Mouse (Mus musculus) kidney, embryonic 15.5 days (tissue): ENCODE data around the gene Akr1b3. TPM values are rescaled to one million over a fixed set of nuclear protein-coding genes. Genes with fewer than 3 reads are reported as not detected.

ENCODE experiments used
- ATAC-seq: fragments of 200-750 bp; cut with Nextera tagmentation; replicated peaks from 2 replicates; pipeline ENCODE4 v1.8.0; 2017; ENCODE audit warnings: moderate TSS enrichment; ENCODE audit not compliant: low FRiP score
- H3K27ac ChIP-seq: fragments of 300-500 bp; sonication (generic); 2 replicates; pipeline ENCODE4 v1.5.1; 2015; ENCODE audit warnings: mild to moderate bottlenecking, inconsistent platforms
- H3K27me3 ChIP-seq: fragments of 300-500 bp; sonication (generic); 2 replicates; pipeline ENCODE4 v1.6.1; 2015; ENCODE audit warnings: inconsistent platforms
- H3K36me3 ChIP-seq: fragments of 300-500 bp; sonication (generic); 2 replicates; pipeline ENCODE4 v1.6.1; 2015; ENCODE audit warnings: inconsistent platforms
- H3K4me1 ChIP-seq: fragments of 300-500 bp; sonication (generic); 2 replicates; pipeline ENCODE4 v1.6.1; 2015; ENCODE audit warnings: inconsistent platforms
- H3K4me2 ChIP-seq: fragments of 300-500 bp; sonication (generic); 2 replicates; pipeline ENCODE4 v1.6.1; 2015; ENCODE audit warnings: moderate library complexity, mild to moderate bottlenecking, inconsistent platforms
- H3K4me3 ChIP-seq: fragments of 300-500 bp; sonication (generic); replicated peaks from 2 replicates; pipeline ENCODE4 v1.5.1; 2015; ENCODE audit warnings: mild to moderate bottlenecking, inconsistent platforms
- H3K9ac ChIP-seq: fragments of 300-500 bp; sonication (generic); 2 replicates; pipeline ENCODE4 v1.6.1; 2015; ENCODE audit warnings: mild to moderate bottlenecking, inconsistent platforms
- H3K9me3 ChIP-seq: fragments of 300-500 bp; sonication (generic); replicated peaks from 2 replicates; pipeline ENCODE4 v1.6.1; 2016; ENCODE audit warnings: inconsistent platforms
- WGBS: fragments of 180-500 bp; shearing (Covaris S2); methylation state at CpG from one replicate; pipeline ENCODE4 v1.1.7; 2015; ENCODE audit warnings: mixed read lengths; 5-methylcytosine and 5-hydroxymethylcytosine counted together
- polyA plus RNA-seq: library from polyadenylated mRNA; unstranded; fragments of >200 nt; fragmentation: Nextera tagmentation; extraction: Ambion mirVana; gene quantifications from 2 replicates; pipeline ENCODE4 v1.2.1, GENCODE M21; 2015

Gene Akr1b3
- polyA plus RNA-seq, 1 experiment from 2014 or later = 184 TPM

DNA sequence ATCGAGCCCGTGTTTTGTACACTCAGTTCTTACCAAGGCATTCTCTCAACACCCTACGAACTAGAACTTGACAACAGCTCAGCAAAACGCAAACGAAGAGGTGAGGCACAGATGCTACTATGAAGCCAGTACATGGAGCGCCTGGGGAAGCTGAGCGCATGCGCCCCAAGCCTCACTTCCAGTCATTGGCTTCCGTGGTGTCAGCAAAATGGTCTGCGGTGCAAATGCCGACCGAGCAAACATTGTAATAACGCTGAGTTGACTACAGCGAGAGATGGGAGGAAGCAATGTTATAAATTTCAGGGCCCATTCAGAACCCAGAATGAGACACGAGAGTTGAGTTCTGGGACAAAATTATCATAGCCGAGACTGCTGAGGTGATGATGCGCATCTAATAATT, 27.2 kb downstream of the Akr1b3 start:
- Histone ChIP-seq H3K4me1 (no peaks in the 10 kb centered on the region), H3K27me3 (no peaks in the 10 kb centered on the region), H3K9ac (no peak overlapping the region), H3K27ac (no peak overlapping the region), H3K36me3 (no peaks in the 10 kb centered on the region), H3K4me2 (no peak overlapping the region), H3K4me3 (no peak overlapping the region), H3K9me3 (no peaks in the 10 kb centered on the region)
- ATAC-seq = no peak
- 86% methylated on average over 17 of the region's 17 CpGs for WGBS

DNA sequence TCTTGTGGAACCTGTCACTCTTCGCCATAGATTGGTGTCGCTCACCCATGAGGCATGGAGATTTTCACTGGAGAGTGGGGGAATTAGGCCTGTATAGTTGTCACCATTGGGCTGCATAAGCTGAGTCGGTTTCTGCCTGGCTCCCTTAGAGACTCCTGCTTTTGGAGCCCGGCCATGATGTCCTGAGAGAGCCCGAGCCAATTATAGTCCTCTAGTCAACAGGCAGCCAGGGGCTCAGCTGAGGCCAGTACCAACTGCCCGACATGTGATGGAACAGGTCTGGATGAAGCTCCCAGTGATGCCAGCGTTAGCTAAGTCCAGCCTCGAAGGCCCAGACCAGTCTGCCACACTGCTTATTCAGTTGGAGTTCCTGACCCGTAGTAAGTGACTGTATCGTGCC, 29.2 kb downstream of the Akr1b3 start:
- Histone ChIP-seq H3K4me2 (no peak overlapping the region), H3K9me3 (no peaks in the 10 kb centered on the region), H3K4me3 (no peak overlapping the region), H3K36me3 (no peaks in the 10 kb centered on the region), H3K4me1 (no peaks in the 10 kb centered on the region), H3K27ac (no peak overlapping the region), H3K27me3 (no peaks in the 10 kb centered on the region), H3K9ac (no peak overlapping the region)
- 88% methylated on average over 10 of the region's 10 CpGs for WGBS
- ATAC-seq = no peak

DNA sequence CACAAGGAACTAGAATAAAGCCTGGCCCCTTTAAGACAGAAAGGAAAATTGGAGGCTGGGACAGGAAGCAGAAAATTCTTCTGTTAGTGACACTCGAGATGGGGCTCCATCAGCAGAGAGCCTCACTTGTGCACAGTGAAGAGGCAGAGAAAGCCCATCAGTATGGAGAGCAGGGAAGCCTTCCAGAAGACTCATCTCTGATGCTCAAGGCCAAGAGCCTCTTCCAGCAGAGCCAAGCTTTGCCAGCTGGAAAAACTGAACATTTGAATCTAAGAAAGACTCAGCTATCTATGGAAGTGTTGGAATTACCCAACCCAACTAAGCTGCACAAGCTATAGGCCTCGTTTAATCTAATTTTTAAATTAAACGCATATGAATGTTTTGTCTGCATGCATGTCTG, 30.4 kb downstream of the Akr1b3 start:
- H3K9ac ChIP-seq = no peak overlapping the region
- H3K36me3 ChIP-seq = no peaks in the 10 kb centered on the region
- H3K4me1 ChIP-seq = no peaks in the 10 kb centered on the region
- 78% methylated on average over 3 of the region's 3 CpGs for WGBS
- no peaks in the 10 kb centered on the region for H3K9me3 ChIP-seq
- H3K27ac ChIP-seq = no peak overlapping the region
- no peak overlapping the region for H3K4me2 ChIP-seq
- no peak for ATAC-seq
- no peak overlapping the region for H3K4me3 ChIP-seq
- no peaks in the 10 kb centered on the region for H3K27me3 ChIP-seq

DNA sequence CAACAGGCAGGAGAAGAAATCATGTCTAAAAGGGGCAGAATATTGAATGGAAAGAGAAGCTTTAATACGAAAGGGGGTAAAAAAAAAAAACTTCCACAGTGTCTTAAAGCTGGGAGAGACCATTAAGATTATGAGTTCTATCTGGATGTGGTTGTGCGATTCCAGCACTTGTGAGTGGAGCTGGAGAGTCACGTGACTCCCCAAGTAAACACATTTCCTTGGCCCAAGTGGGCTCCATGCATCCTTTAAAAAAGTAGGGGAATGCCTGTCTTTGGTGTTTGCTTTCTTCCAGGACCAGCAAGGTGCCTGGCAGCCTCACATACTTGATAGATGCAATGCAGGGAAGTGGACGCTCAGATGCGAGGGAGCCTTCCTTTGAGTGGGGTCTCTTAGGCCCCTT, 38.9 kb downstream of the Akr1b3 start:
- 83% methylated on average over 5 of the region's 5 CpGs for WGBS
- no peak for ATAC-seq
- H3K4me1 ChIP-seq = no peaks in the 10 kb centered on the region
- H3K36me3 ChIP-seq = no peaks in the 10 kb centered on the region
- H3K9ac ChIP-seq = no peak overlapping the region
- no peak overlapping the region for H3K4me3 ChIP-seq
- no peak overlapping the region for H3K4me2 ChIP-seq
- 0 out of 2 replicates have a peak, but pooled peaks cover 7% of the 10 kb centered on the region for H3K27me3 ChIP-seq
- H3K9me3 ChIP-seq = no peaks in the 10 kb centered on the region
- no peak overlapping the region for H3K27ac ChIP-seq

DNA sequence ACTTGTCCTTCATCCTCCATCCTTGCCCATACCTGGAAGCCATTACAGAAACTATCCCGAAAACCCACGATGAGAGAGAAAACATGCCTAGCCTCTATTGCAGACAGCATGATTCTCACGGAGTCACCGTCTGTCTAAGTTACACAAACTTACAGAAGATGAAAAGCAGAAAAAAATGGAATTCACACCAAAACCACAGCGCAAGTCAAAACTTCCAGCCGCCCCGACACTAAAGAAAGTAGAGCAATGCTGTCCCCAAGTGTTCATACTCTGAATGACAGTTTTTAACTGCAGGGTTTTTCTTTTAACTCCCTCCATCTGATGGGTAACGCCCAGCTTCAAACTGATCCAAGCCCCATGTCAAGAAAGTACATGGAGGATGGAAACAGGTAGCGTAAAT, 39.6 kb downstream of the Akr1b3 start:
- H3K4me2 ChIP-seq = peak overlapping the region; percentile 27; the same call in 1 of the 2 replicates

DNA sequence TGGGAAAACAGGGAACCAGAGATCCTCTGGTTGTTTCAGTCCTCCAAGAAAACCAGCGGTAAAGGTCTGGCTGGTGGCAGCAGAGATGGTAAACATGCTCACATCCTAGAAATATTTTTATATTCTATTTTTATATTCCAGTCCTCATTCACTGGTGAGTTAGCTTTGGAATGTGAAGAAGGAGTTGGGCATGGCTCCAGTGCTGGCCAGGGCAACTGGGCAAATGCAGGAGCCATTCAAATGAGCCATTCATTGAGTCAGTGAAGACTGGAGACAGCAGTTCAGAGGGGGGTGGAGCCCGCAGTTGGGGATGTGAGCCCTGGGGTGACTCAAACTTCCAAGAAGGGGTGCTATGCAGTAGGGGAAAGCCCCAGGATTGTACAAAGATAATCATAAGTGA, 42.9 kb downstream of the Akr1b3 start:
- H3K9me3 ChIP-seq = no peaks in the 10 kb centered on the region
- H3K4me1 ChIP-seq = no peaks in the 10 kb centered on the region
- H3K36me3 ChIP-seq = no peaks in the 10 kb centered on the region
- no peak overlapping the region for H3K27ac ChIP-seq
- no peak overlapping the region for H3K4me3 ChIP-seq
- 0 out of 2 replicates have a peak, but pooled peaks cover 7% of the 10 kb centered on the region for H3K27me3 ChIP-seq
- no peak overlapping the region for H3K9ac ChIP-seq
- no peak for ATAC-seq
- 86% methylated on average over 2 of the region's 2 CpGs for WGBS
- no peak overlapping the region for H3K4me2 ChIP-seq

More for the DNA sequence above, 39.6 kb downstream of the Akr1b3 start:
- H3K36me3 ChIP-seq = no peaks in the 10 kb centered on the region
- H3K27ac ChIP-seq = no peak overlapping the region
- H3K9me3 ChIP-seq = no peaks in the 10 kb centered on the region
- no peak overlapping the region for H3K4me3 ChIP-seq
- H3K27me3 ChIP-seq = 0 out of 2 replicates have a peak, but pooled peaks cover 7% of the 10 kb centered on the region
- H3K9ac ChIP-seq = no peak overlapping the region
- 21% methylated on average over 9 of the region's 9 CpGs for WGBS
- ATAC-seq = no peak
- H3K4me1 ChIP-seq = no peaks in the 10 kb centered on the region

DNA sequence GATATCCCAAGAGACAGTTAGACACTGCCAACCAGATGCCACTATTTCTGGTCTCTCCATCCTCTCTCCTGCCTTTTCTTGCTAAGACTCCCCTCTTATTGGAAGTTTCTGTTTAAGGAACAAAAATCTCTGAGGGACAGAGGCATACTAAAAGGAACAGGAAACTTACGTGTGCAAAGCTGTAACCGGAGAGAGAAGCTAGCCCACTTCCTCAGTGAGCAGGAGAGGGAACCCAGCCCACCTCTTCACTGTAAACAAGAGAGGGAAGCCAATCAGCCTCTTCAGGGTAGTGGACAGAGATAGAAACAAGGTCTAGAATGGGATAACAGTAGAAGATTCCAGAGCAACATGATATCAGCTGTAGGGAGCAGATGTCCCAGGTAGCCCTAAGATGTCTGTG, 44.2 kb downstream of the Akr1b3 start:
- H3K27ac ChIP-seq = no peak overlapping the region
- H3K36me3 ChIP-seq = no peaks in the 10 kb centered on the region
- ATAC-seq = no peak
- H3K4me2 ChIP-seq = no peak overlapping the region
- no peaks in the 10 kb centered on the region for H3K4me1 ChIP-seq
- no peaks in the 10 kb centered on the region for H3K9me3 ChIP-seq
- 50% methylated on average over 2 of the region's 2 CpGs for WGBS
- H3K27me3 ChIP-seq = 0 out of 2 replicates have a peak, but pooled peaks cover 4% of the 10 kb centered on the region
- no peak overlapping the region for H3K4me3 ChIP-seq
- H3K9ac ChIP-seq = no peak overlapping the region

DNA sequence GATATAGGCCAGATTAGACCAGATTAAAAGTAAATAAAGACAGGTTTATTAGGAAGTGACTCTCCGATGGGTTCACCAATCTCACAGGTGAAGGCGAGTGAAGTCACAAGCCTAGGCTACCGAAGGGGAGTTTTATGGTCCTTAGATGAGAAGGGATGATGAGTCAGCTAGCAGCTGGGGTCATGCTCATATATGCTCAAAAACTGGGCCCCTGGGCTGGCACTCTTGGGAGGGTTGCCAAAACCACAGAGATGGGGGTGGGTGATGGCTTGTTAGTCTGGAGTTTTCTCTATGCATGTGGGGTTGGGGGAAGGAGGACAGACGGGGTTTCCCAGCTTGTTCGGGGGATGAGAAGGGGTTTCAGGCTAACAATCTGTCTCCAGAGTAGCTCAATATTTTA, 44.8 kb downstream of the Akr1b3 start:
- no peaks in the 10 kb centered on the region for H3K4me1 ChIP-seq
- H3K9ac ChIP-seq = no peak overlapping the region
- no peak overlapping the region for H3K4me2 ChIP-seq
- no peaks in the 10 kb centered on the region for H3K9me3 ChIP-seq
- H3K4me3 ChIP-seq = no peak overlapping the region
- 87% methylated on average over 5 of the region's 5 CpGs for WGBS
- no peak for ATAC-seq
- H3K27me3 ChIP-seq = 0 out of 2 replicates have a peak, but pooled peaks cover 4% of the 10 kb centered on the region
- H3K27ac ChIP-seq = no peak overlapping the region
- H3K36me3 ChIP-seq = no peaks in the 10 kb centered on the region

DNA sequence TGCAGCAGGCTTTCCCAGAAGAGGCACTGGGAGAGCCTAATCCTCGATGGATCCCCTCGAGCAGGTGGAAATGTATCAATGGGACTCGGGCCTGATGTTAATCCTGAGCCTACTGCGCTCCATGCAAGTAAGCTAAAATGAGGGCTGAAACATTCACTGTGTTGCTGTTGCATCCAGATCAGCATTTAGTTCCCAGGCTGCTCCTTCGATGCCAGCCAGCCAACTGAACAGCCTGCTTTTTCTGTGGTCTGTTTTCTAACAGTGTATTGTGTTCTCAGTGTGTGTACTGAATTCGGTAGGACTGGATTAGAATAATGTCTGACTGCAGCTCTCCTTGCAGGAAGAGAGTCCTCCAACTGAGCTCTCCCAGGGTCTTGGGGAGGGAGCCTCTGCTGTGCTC, 46.6 kb downstream of the Akr1b3 start:
- H3K9me3 ChIP-seq = no peaks in the 10 kb centered on the region
- H3K27me3 ChIP-seq = no peaks in the 10 kb centered on the region
- 64% methylated on average over 6 of the region's 6 CpGs for WGBS
- no peak overlapping the region for H3K4me2 ChIP-seq
- no peak overlapping the region for H3K27ac ChIP-seq
- no peak overlapping the region for H3K9ac ChIP-seq
- no peaks in the 10 kb centered on the region for H3K36me3 ChIP-seq
- H3K4me1 ChIP-seq = no peaks in the 10 kb centered on the region
- no peak for ATAC-seq
- H3K4me3 ChIP-seq = no peak overlapping the region

DNA sequence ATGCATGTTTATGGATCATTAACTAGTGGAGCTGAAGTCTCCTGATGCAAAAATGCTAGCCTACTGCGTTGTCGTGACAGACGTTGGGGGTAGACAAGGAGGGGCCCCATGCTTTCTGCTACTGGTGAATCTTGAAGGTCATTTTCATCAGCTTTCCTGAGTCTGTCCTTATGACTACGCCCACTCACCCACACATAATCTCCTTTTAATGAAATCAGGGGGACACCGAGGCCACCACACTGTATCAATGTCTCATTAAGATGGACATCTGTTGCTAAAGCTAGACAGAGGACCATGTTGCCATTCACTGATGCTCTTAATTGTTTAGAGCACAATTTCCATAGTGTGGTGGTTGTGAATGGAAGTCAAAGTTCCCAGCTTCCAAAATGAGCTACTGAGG, 58.7 kb downstream of the Akr1b3 start:
- no peaks in the 10 kb centered on the region for H3K36me3 ChIP-seq
- H3K4me2 ChIP-seq = no peak overlapping the region
- WGBS = 74% methylated on average over 5 of the region's 5 CpGs
- no peak for ATAC-seq
- no peaks in the 10 kb centered on the region for H3K9me3 ChIP-seq
- H3K27ac ChIP-seq = no peak overlapping the region
- no peak overlapping the region for H3K9ac ChIP-seq
- H3K4me3 ChIP-seq = no peak overlapping the region
- no peaks in the 10 kb centered on the region for H3K4me1 ChIP-seq
- no peaks in the 10 kb centered on the region for H3K27me3 ChIP-seq

Other genes starting within 250 kb of the Akr1b3 start
- gene Slc35b4, start 140.4 kb downstream of the Akr1b3 start, polyA plus RNA-seq = 63.8 and 64.4 TPM in 2 replicates
- 13.2 and 13.9 TPM in 2 replicates for gene Akr1b8, start 36.6 kb upstream of the Akr1b3 start, polyA plus RNA-seq
- 28.8 and 29.9 TPM in 2 replicates for gene Akr1b10, start 66.7 kb upstream of the Akr1b3 start, polyA plus RNA-seq
- gene Akr1b7, start 94.9 kb upstream of the Akr1b3 start, polyA plus RNA-seq = 61.8 and 160 TPM in 2 replicates
- 43.7 and 45.2 TPM in 2 replicates for gene Bpgm, start 158.7 kb upstream of the Akr1b3 start, polyA plus RNA-seq